Mouse (Mus musculus) limb, embryonic 11.5 days (tissue): ENCODE data around the gene Grhl1. TPM values are rescaled to one million over a fixed set of nuclear protein-coding genes. Genes with fewer than 3 reads are reported as not detected.
A peak's percentile ranks its signal among the peaks of the same experiment; 100 is the strongest.
"Not testable (repeated sequence)": the region's sequence is repeated elsewhere in the genome, so short reads cannot be mapped to it uniquely, and the experiment has no call there.

Source experiments
- ATAC-seq: fragments of 200-750 bp; cut with Nextera tagmentation; 2 replicates; pipeline ENCODE4 v1.8.0; 2017; ENCODE audit warnings: low read depth; ENCODE audit not compliant: insufficient number of reproducible peaks, low FRiP score, low TSS enrichment
- DNase-seq: peaks from one replicate; pipeline ENCODE4 v3.0.0-alpha.2; 2015; ENCODE audit warnings: low spot score
- H3K27ac ChIP-seq: fragments of 300-500 bp; sonication (generic); replicated peaks from 2 replicates; pipeline ENCODE4 v1.5.1; 2014; ENCODE audit warnings: low read depth, mild to moderate bottlenecking, low read length
- H3K27me3 ChIP-seq: fragments of 300-500 bp; sonication (generic); 2 replicates; pipeline ENCODE4 v1.6.1; 2014; ENCODE audit warnings: mild to moderate bottlenecking, low read length, mixed read lengths; ENCODE audit not compliant: control insufficient read depth, insufficient read depth
- H3K36me3 ChIP-seq: fragments of 300-500 bp; sonication (generic); 2 replicates; pipeline ENCODE4 v1.6.1; 2014; ENCODE audit warnings: mild to moderate bottlenecking, low read length, moderate library complexity, mixed read lengths; ENCODE audit not compliant: control insufficient read depth, insufficient read depth
- H3K4me1 ChIP-seq: fragments of 300-500 bp; sonication (generic); 2 replicates; pipeline ENCODE4 v1.6.1; 2014; ENCODE audit warnings: low read length, mixed read lengths; ENCODE audit not compliant: control insufficient read depth, insufficient read depth
- H3K4me2 ChIP-seq: fragments of 300-500 bp; sonication (generic); 2 replicates; pipeline ENCODE4 v1.6.1; 2014; ENCODE audit warnings: low read depth, mild to moderate bottlenecking, moderate library complexity; ENCODE audit not compliant: severe bottlenecking
- H3K4me3 ChIP-seq: fragments of 300-500 bp; sonication (generic); 2 replicates; pipeline ENCODE4 v1.5.1; 2014; ENCODE audit warnings: low read depth, low read length
- H3K9ac ChIP-seq: fragments of 300-500 bp; sonication (generic); 2 replicates; pipeline ENCODE4 v1.6.1; 2014; ENCODE audit warnings: mild to moderate bottlenecking, low read length
- H3K9me3 ChIP-seq: fragments of 300-500 bp; sonication (generic); 2 replicates; pipeline ENCODE4 v1.6.1; 2016; ENCODE audit warnings: low read length; ENCODE audit not compliant: control insufficient read depth
- WGBS: fragments of 180-500 bp; shearing (Covaris S2); extraction: QIAGEN DNeasy Blood & Tissue Kit; methylation state at CpG from one replicate; pipeline ENCODE4 v1.1.7; 2014; 5-methylcytosine and 5-hydroxymethylcytosine counted together
- polyA plus RNA-seq: library from polyadenylated mRNA; unstranded; fragments of >200 nt; fragmentation: Nextera tagmentation; extraction: Ambion mirVana; gene quantifications from 2 replicates; pipeline ENCODE4 v1.2.1, GENCODE M21; 2014

Grhl1 gene
- polyA plus RNA-seq, 1 experiment from 2014 or later, result 1.5 TPM

GRCm38 (mm10) chr12:24638787-24639186 lies 66.7 kb downstream of the Grhl1 start:
- H3K9me3 ChIP-seq, H3K36me3 ChIP-seq, H3K9ac ChIP-seq, DNase-seq, H3K27ac ChIP-seq, ATAC-seq, H3K27me3 ChIP-seq, H3K4me3 ChIP-seq, H3K4me2 ChIP-seq, H3K4me1 ChIP-seq: not testable (repeated sequence)
- WGBS, result 94% methylated on average over 10 of the region's 10 CpGs

- H3K4me2 ChIP-seq, result no peak overlapping the region
- DNase-seq (no peak), ATAC-seq (no peak)
- 56% methylated on average over 4 of the region's 4 CpGs for WGBS
- no peaks in the 10 kb centered on the region for H3K9me3 ChIP-seq
- no peaks in the 10 kb centered on the region for H3K4me1 ChIP-seq
- H3K27me3 ChIP-seq, result no peaks in the 10 kb centered on the region
- no peaks in the 10 kb centered on the region for H3K36me3 ChIP-seq
- no peak overlapping the region for H3K9ac ChIP-seq
- H3K4me3 ChIP-seq, result no peak overlapping the region
- H3K27ac ChIP-seq, result no peak overlapping the region
Observed at GRCm38 (mm10) chr12:24642370-24642802, 70.3 kb downstream of the Grhl1 start.

- H3K36me3 ChIP-seq, result no peaks in the 10 kb centered on the region
- H3K4me2 ChIP-seq, result no peak overlapping the region
- no peak for DNase-seq
- H3K4me1 ChIP-seq, result no peaks in the 10 kb centered on the region
- no peak for ATAC-seq
- no peak overlapping the region for H3K9ac ChIP-seq
- no peaks in the 10 kb centered on the region for H3K9me3 ChIP-seq
- H3K4me3 ChIP-seq, result no peak overlapping the region
- no peaks in the 10 kb centered on the region for H3K27me3 ChIP-seq
- no peak overlapping the region for H3K27ac ChIP-seq
- 63% methylated on average over 1 of the region's 1 CpGs for WGBS
Observed at GRCm38 (mm10) chr12:24644125-24644571, 72.1 kb downstream of the Grhl1 start.

GRCm38 (mm10) chr12:24645901-24646300 lies 73.8 kb downstream of the Grhl1 start:
- Histone ChIP-seq H3K36me3 (no peaks in the 10 kb centered on the region), H3K27me3 (no peaks in the 10 kb centered on the region), H3K27ac (no peak overlapping the region), H3K9ac (no peak overlapping the region), H3K4me1 (peaks cover 5% of the 10 kb centered on the region; the same call in 1 of the 2 replicates), H3K4me3 (no peak overlapping the region), H3K9me3 (no peaks in the 10 kb centered on the region), H3K4me2 (no peak overlapping the region)
- DNase-seq, result no peak
- WGBS, result 85% methylated on average over 6 of the region's 6 CpGs
- ATAC-seq, result no peak

- Histone ChIP-seq H3K9ac (no peak overlapping the region), H3K4me1 (peaks cover 16% of the 10 kb centered on the region), H3K9me3 (no peaks in the 10 kb centered on the region), H3K36me3 (no peaks in the 10 kb centered on the region), H3K27me3 (no peaks in the 10 kb centered on the region), H3K27ac (no peak overlapping the region), H3K4me3 (no peak overlapping the region), H3K4me2 (no peak overlapping the region)
- WGBS, result 78% methylated on average over 1 of the region's 1 CpGs
- no peak for ATAC-seq
- DNase-seq, result no peak
Observed at GRCm38 (mm10) chr12:24648094-24648493, 76.0 kb downstream of the Grhl1 start.

- no peaks in the 10 kb centered on the region for H3K9me3 ChIP-seq
- peak overlapping the region; percentile 84 for H3K4me3 ChIP-seq
- H3K27ac ChIP-seq, result 0 out of 2 replicates have a peak overlapping the region, but pooled peaks have one; percentile 3
- WGBS, result 5% methylated on average over 22 of the region's 22 CpGs
- no peaks in the 10 kb centered on the region for H3K27me3 ChIP-seq
- DNase-seq, result no peak
- 0 out of 2 replicates have a peak, but pooled peaks have one; percentile 0 for ATAC-seq
- peaks cover 5% of the 10 kb centered on the region; the same call in 1 of the 2 replicates for H3K36me3 ChIP-seq
- peak overlapping the region; percentile 62 for H3K4me2 ChIP-seq
- H3K9ac ChIP-seq, result peak overlapping the region; percentile 58
- peaks cover 16% of the 10 kb centered on the region for H3K4me1 ChIP-seq
Observed at GRCm38 (mm10) chr12:24650415-24651062, 78.5 kb downstream of the Grhl1 start.

GRCm38 (mm10) chr12:24651063-24651557 lies 79.0 kb downstream of the Grhl1 start, which contains the start of gene Klf11:
Gene Klf11 (plus strand): TSS chr12:24651274.
- H3K27me3 ChIP-seq, result no peaks in the 10 kb centered on the region
- H3K27ac ChIP-seq, result peak within 1 kb of the TSS; percentile 81; the same call in 1 of the 2 replicates
- WGBS, result under 1% methylated on average over 67 of the region's 68 CpGs
- peak; percentile 92 for ATAC-seq
- H3K4me3 ChIP-seq, result peak within 1 kb of the TSS; percentile 84
- peak; percentile 99 for DNase-seq
- peaks cover 5% of the 10 kb centered on the region; the same call in 1 of the 2 replicates for H3K36me3 ChIP-seq
- H3K4me1 ChIP-seq, result peaks cover 16% of the 10 kb centered on the region
- peak within 1 kb of the TSS; percentile 62 for H3K4me2 ChIP-seq
- peak within 1 kb of the TSS; percentile 90 for H3K9ac ChIP-seq
- no peaks in the 10 kb centered on the region for H3K9me3 ChIP-seq

- H3K4me1 ChIP-seq, result peaks cover 16% of the 10 kb centered on the region
- peak; percentile 87 for ATAC-seq
- H3K4me3 ChIP-seq, result peak overlapping the region; percentile 84
- H3K9me3 ChIP-seq, result no peaks in the 10 kb centered on the region
- DNase-seq, result peak; percentile 97
- peak overlapping the region; percentile 90 for H3K9ac ChIP-seq
- H3K27me3 ChIP-seq, result no peaks in the 10 kb centered on the region
- whole genome bisulfite sequencing, result 1% methylated on average over 36 of the region's 36 CpGs
- H3K36me3 ChIP-seq, result peaks cover 5% of the 10 kb centered on the region; the same call in 1 of the 2 replicates
- H3K27ac ChIP-seq, result peak overlapping the region; percentile 81; the same call in 1 of the 2 replicates
- peak overlapping the region; percentile 55 for H3K4me2 ChIP-seq
Observed at GRCm38 (mm10) chr12:24651642-24652342, 79.7 kb downstream of the Grhl1 start.
